Mouse (Mus musculus) G1E (cell line): ENCODE data around the gene Ugt1a7c.

ENCODE experiments used
- CTCF ChIP-seq: IDR thresholded peaks from 2 replicates; pipeline ENCODE4 v1.5.1; 2012; ENCODE audit warnings: low read depth, low read length, inconsistent platforms, mixed read lengths
- GATA1 ChIP-seq: IDR thresholded peaks from 2 replicates; pipeline ENCODE4 v1.6.1; 2012; ENCODE audit warnings: borderline replicate concordance, low read length, inconsistent platforms, mixed read lengths
- TAL1 ChIP-seq: conservative IDR thresholded peaks from 2 replicates; pipeline ENCODE4 v1.6.1; 2012; ENCODE audit warnings: low read depth, low read length, inconsistent platforms, mixed read lengths

GRCm38 (mm10) chr1:88158430-88158829, 63.6 kb downstream of the Ugt1a7c start:
- TF ChIP-seq CTCF (no peak), GATA1 (no peak), TAL1 (no peak)
